Mouse (Mus musculus) stomach, postnatal 0 days (tissue): ENCODE measurements at regions not wholly inside any gene's neighbourhood (a gene's known extent, or its start where the extent isn't known, plus 50 kb on each side); places are given as distances from the start of the nearest gene placed in this dataset. TPM values are rescaled to one million over a fixed set of nuclear protein-coding genes. Genes with fewer than 3 reads are reported as not detected.

Experiments used
- ATAC-seq: fragments of 200-750 bp; cut with Nextera tagmentation; 2 replicates; pipeline ENCODE4 v1.8.0; 2017; ENCODE audit not compliant: low FRiP score, low TSS enrichment
- DNase-seq: peaks from one replicate; pipeline ENCODE4 v3.0.0-alpha.2; 2016; ENCODE audit warnings: low spot score
- H3K27ac ChIP-seq: fragments of 300-500 bp; sonication (generic); replicated peaks from 2 replicates; pipeline ENCODE4 v1.5.1; 2014; ENCODE audit warnings: mild to moderate bottlenecking, control low read depth
- H3K27me3 ChIP-seq: fragments of 300-500 bp; sonication (generic); 2 replicates; pipeline ENCODE4 v1.6.1; 2014; ENCODE audit warnings: low read length; ENCODE audit not compliant: control insufficient read depth, insufficient read depth
- H3K36me3 ChIP-seq: fragments of 300-500 bp; sonication (generic); 2 replicates; pipeline ENCODE4 v1.6.1; 2014; ENCODE audit warnings: low read length, mixed read lengths; ENCODE audit not compliant: control insufficient read depth, insufficient read depth
- H3K4me1 ChIP-seq: fragments of 300-500 bp; sonication (generic); replicated peaks from 2 replicates; pipeline ENCODE4 v1.6.1; 2014; ENCODE audit warnings: antibody characterized with exemption; ENCODE audit not compliant: control insufficient read depth, insufficient read depth
- H3K4me2 ChIP-seq: fragments of 300-500 bp; sonication (generic); replicated peaks from 2 replicates; pipeline ENCODE4 v1.6.1; 2014; ENCODE audit warnings: low read depth, mild to moderate bottlenecking, control low read depth, moderate library complexity
- H3K4me3 ChIP-seq: fragments of 300-500 bp; sonication (generic); 2 replicates; pipeline ENCODE4 v1.5.1; 2014; ENCODE audit warnings: low read depth, low read length, control low read depth
- H3K9ac ChIP-seq: fragments of 300-500 bp; sonication (generic); 2 replicates; pipeline ENCODE4 v1.6.1; 2014; ENCODE audit warnings: mild to moderate bottlenecking, low read length, control low read depth, mixed read lengths
- H3K9me3 ChIP-seq: fragments of 300-500 bp; sonication (generic); 2 replicates; pipeline ENCODE4 v1.6.1; 2016; ENCODE audit warnings: low read length; ENCODE audit not compliant: control insufficient read depth
- CTCF ChIP-seq: IDR thresholded peaks from 2 replicates; pipeline ENCODE4 v1.5.1; 2016; ENCODE audit warnings: antibody characterized with exemption, low read depth, mild to moderate bottlenecking, moderate library complexity
- EP300 ChIP-seq: optimal IDR thresholded peaks from 2 replicates; pipeline ENCODE3; 2016; ENCODE audit warnings: antibody characterized with exemption
- WGBS: fragments of 180-500 bp; shearing (Covaris S2); extraction: QIAGEN DNeasy Blood & Tissue Kit; methylation state at CpG from one replicate; pipeline ENCODE4 v1.1.7; 2014; 5-methylcytosine and 5-hydroxymethylcytosine counted together
- microRNA-seq: library from miRNA; unstranded; fragments of <30 nt; microRNA quantifications from one replicate; pipeline ENCODE4, GENCODE M21; 2016

GRCm38 (mm10) chr15:6248470-6248869 lies 51.1 kb upstream of the Dab2 start:
- ATAC-seq (no peak), DNase-seq (no peak)
- TF ChIP-seq CTCF, result no peak
- no peak for TF ChIP-seq EP300
- H3K9me3 ChIP-seq, result no peaks in the 10 kb centered on the region
- H3K4me1 ChIP-seq, result no peaks in the 10 kb centered on the region
- no peaks in the 10 kb centered on the region for H3K27me3 ChIP-seq
- H3K4me2 ChIP-seq, result no peak overlapping the region
- WGBS, result 77% methylated on average over 4 of the region's 4 CpGs
- H3K4me3 ChIP-seq, result no peak overlapping the region
- no peak overlapping the region for H3K9ac ChIP-seq
- H3K36me3 ChIP-seq, result no peaks in the 10 kb centered on the region
- H3K27ac ChIP-seq, result no peak overlapping the region

Small RNA genes lying in the stretch of these regions (microRNA-seq; reads per million reads assigned to microRNA genes)
- gene Gm27760, result not detected
